Mouse (Mus musculus) 416B (cell line): Measurements from ENCODE around the gene Myl6b.
"Not testable (repeated sequence)": the region's sequence is repeated elsewhere in the genome, so short reads cannot be mapped to it uniquely, and the experiment has no call there.

Experiments
- DNase-seq: peaks from one replicate; pipeline ENCODE4 v3.0.0; 2011; ENCODE audit warnings: low read depth

Gene Myl6b

DNA sequence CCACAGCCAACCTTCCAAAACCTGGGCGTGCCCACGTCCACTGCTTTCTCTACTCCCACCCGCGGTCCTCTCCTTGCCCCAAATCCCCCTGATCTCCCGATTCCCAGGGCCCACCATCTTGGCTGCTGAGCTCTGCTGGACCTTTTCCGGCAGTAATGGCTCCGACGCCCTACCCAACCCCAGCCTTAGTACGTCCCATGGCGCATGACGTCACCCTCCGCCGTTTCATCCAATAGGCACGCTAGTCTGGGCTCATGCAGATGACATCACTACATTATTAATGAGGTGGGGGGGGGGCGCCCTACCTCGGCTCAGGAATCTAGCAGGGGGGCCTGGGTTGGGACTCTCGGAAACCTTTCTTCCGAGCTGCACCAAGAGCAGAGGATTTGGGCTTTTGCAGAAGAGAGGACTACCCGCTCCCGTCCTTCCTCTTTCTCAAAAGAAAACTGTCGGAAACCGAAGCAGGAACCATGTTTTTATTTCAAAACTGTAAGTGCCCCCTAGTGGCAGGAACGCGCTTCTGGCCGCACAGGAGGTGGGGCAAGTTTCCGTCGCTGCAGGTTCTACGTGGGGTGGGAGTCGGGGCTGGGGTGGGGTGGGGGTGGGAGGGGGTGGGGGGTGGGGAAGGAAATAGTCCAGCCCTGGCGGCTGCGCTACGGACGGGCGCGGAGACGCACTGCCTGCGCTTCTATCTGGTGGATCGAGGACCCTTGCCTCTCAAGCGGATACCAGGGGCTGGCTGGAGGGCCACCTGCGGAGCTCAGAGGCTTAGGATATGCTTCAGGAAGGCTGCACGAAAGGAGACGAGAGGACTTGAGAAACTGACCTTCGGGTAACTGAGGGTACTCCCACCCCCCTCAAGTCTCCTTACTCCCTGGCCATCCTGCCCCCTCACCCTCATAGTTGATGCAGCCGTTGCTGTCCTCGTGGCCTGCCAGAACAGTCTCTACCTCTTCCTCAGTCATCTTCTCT is 4.5 kb downstream of the Myl6b start, which contains the start of gene Myl6:
TSS of gene Myl6 (minus strand) at position 451 of the 972 bp plus-strand sequence.
- DNase-seq: peak; percentile 99

DNA sequence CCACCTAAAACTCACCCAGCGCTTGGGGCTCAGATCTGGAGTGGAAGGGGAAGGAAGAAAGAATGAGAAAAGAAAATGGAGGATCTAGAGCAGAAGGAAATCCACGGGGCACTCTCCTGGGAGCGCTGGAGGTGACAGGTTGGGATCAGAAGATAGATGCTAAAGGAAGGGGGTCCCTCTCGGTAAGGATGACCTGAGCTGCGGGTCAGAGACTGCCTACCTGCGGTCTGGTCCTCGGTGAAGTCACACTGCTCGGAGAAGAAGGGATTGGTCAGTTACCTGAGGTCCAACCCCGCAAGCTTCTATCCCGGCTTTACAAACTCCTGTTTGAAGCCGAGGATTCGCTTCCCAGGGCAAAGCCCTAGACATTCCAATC is 5.2 kb downstream of the Myl6b start:
- DNase-seq: no peak

DNA sequence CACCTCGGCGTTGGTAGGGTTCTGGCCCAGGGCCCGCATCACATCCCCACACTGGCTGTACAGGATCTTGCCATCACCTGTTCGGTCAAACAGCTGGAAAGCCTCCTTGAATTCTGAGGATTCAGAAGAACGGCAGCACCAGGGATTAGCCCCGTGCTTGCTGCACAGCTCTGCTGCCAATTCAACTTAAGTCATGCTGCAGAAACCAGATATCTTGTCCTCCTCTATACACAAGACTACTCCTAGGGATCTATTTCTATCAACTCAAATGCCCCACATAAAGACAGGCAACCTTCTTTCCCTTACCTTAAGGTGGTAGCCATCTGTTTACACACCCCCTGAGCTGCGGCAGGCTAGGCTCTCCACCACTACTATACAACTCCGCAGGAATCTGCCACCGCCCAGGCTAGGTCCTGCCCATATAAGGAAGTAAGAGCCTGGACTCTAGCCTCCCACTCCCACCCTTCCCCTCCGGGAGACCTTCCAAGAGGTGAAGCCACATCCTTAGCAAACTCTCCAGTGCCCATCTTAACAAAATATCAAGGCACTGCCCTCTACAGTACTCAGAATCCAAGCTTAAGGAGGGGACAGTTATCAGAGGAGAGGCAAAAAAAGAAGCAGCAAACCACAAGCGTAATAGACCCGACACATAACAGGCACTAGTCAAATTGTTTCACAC is 5.7 kb downstream of the Myl6b start:
- DNase-seq: peak; percentile 85

DNA sequence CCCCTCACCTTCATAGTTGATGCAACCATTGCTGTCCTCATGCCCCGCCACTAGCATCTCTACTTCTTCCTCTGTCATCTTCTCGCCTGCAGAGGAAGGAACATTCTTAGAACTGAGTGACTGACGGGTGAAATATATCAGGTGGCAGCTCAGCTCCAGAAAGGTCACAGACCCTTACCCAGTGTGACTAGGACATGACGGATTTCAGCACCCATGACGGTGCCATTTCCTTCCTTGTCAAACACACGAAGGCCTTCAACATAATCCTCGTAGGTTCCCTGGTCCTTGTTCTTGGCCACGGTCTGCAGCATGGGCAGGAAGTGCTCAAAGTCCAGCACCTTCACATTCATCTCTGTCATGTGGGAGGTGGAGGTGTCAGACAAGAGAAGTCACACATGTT is 6.4 kb downstream of the Myl6b start:
- DNase-seq: not testable (repeated sequence)

DNA sequence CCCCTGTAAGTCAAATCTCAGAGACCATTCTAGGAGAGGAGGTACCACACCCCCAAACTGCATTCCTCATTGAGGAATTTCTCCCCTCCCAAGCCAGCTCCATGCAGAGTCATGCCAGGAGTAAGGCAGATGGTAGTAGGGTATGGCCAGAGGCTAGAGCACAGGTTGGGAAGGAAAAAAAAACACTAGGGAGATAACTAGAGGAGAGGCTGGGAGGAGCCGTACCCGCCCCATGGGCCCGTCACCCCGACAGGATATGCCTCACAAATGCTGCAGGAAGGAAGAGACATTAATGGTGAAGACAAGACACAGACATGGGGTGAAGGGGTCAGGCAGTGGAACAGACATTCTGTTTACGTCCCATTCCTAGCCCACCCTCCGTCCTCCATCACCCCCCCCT is 7.0 kb downstream of the Myl6b start:
- DNase-seq: peak; percentile 44

DNA sequence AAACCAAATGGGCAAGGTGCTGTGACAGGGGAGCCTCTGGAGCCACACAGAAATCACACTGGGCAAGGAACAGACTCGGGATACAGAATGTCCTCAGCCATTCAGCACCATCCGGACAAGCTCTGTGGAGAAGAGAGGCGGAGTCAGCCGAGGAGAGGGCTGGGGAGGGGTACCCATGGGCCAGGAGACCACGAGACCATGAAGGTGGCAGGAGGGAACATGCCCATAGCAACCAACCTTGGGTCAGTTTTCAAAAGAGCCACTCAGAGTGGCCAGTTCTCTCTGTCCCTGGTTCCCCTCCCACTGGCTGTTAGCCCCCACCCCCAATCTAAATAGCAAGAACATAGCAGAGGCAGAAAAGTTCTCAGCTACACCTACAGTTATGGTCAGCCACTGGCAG is 7.6 kb downstream of the Myl6b start:
- no peak for DNase-seq

DNA sequence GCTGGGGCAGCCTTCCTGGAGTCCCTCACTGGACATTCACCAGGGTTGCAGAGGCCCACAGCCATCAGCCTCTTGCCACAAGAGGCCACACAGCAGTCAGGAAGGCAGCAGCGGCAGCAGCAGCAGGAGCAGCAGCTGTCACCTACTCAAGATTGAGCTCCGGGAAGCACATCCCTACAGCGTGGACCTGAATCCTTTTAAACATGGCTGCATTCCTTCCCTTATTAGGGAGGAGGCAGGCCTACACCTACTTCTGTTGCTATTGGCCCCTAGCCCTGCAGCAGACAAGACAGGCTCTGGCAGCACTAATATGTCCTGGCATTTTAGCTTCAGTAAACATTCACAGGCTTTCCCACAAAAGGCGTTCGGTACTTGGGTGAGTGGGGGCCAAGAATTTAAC is 8.3 kb downstream of the Myl6b start:
- no peak for DNase-seq

DNA sequence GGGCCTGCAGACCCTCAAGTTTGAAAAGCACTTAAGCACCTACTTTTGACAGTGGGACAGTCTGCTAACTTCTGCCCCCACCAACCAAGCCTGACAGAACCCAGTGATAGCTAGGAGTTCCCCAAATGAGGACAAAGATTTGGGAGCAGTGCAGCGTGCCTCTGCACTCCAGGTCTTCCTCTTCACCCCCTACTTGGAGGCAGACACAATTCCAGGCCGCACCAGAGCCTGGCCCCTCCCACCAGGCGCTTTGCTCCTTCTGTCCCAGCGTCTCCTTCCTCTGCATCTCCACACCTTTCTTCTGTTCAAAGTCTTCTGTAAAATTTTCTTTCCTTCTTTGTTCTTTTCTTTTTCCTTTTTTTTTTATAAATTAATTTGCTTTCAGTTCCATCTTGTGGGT is 8.7 kb downstream of the Myl6b start:
- DNase-seq: no peak

DNA sequence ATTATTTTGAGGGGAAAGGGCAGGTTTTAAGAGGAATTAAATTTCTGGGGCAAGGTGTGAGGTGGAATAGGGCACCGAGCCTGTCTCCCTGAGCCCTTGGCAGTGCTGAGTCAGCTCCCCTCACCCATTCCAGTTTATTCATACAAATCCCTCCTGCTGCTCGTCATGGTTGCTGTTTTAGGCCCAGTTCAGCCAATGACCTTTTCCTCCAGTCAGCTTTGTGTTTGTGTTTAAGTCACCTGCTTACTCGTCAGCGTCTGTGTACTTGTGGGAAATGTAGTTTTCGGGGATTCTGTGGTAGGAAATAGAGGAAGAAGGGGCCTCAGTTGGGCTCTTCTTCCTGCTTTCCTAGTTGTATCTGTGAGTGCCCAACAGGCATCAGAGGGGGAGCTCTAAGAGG is 9.1 kb downstream of the Myl6b start:
- DNase-seq: peak; percentile 51

DNA sequence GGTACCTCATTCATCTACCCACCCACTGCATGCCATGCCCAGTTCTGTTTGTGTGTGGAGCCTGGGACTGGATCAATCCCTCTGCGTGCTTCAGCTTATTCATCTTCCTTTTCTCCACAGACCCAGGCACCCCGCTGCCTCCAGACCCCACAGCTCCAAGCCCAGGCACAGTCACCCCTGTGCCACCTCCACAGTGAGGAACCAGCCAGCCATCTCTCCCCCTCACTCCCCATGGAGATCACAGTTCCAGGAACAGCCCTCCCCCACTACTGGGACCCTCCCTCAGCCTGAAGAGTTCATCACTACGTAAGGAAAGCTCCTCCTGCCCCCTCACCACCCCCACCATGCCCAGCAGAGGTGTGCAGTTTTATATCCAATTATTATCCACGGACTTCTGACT is 9.7 kb downstream of the Myl6b start:
- no peak for DNase-seq

DNA sequence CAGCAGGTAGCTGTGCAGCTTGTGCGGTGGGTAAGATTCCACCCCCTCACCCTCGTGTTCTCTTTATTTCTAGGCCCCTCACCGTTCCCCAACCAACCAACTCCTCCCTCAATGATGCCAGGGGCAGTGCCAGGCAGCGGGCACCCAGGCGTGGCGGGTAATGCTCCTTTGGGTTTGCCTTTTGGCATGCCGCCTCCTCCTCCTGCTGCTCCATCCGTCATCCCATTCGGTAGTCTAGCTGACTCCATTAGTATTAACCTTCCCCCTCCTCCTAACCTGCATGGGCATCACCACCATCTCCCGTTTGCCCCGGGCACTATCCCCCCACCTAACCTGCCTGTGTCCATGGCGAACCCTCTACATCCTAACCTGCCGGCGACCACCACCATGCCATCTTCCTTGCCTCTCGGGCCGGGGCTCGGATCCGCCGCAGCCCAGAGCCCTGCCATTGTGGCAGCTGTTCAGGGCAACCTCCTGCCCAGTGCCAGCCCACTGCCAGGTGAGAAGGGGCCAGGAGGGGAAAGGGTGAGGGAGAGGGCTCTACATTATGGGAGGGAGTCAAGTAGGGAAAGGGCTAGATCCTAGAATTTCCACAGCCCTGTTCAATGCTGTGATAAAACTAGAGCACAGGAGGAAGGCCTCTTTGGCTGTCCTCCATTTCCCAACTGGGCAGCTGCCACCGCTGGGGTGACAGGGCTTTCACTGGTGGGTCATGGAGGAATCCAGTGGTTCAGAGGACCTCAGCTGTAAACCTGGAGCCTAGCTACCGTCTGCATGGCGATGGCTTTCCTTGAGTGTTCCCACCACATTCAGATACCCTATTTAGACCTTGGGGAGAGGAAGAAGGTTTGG is 10.4 kb downstream of the Myl6b start:
- DNase-seq: no peak

DNA sequence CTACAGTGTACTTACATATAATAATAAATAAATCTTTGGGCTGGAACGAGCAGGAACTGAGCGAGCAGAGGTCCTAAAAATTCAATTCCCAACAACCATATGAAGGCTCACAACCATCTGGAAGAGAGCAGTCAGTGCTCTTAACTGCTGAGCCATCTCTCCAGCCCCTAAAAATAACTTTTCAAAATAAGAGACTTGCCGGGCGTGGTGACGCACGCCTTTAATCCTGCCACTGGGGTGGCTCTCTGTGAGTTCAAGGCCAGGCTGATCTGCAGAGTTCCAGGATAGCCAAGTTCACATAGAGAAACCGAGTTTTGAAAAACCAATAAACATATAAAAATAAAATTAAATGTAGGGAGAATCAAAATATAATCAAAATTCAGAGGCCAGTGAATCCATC is 12.1 kb downstream of the Myl6b start:
- DNase-seq: no peak

DNA sequence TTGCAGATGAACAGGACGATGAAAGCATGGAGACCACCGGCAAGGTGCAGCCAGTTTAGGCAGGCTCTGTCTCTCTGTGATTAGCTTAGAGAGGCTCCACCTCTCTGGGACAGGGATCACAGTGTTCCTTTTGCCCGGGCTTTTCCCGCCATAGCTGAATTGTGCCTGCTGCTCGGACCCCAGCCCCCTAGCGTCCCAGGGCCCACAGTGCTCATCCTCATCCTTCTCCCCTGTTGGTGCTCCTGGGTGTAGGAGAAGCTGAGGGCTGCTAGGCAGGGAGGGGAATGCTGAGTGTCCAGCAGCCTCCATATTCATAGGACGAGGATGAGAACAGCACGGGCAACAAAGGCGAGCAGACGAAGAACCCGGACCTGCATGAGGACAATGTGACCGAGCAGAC is 24.1 kb downstream of the Myl6b start:
- DNase-seq: no peak

DNA sequence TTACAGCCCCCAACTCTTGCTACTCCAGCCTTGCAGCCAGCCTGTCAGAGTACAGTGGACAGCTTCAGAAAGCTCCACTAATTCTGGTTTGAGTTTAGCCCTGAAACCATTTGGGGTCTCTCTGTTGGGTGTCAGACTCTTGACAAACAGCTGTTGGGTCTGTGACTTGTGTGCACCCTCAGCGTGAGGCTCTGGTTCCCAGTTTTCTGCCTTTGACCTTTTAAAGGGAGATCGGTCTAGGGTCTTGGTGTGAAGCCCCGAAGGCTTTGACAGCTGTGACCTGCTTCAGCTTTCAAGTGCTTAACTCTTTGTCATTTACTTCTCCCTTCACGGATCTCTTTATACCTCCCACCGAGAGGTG is 38.2 kb downstream of the Myl6b start:
- no peak for DNase-seq

DNA sequence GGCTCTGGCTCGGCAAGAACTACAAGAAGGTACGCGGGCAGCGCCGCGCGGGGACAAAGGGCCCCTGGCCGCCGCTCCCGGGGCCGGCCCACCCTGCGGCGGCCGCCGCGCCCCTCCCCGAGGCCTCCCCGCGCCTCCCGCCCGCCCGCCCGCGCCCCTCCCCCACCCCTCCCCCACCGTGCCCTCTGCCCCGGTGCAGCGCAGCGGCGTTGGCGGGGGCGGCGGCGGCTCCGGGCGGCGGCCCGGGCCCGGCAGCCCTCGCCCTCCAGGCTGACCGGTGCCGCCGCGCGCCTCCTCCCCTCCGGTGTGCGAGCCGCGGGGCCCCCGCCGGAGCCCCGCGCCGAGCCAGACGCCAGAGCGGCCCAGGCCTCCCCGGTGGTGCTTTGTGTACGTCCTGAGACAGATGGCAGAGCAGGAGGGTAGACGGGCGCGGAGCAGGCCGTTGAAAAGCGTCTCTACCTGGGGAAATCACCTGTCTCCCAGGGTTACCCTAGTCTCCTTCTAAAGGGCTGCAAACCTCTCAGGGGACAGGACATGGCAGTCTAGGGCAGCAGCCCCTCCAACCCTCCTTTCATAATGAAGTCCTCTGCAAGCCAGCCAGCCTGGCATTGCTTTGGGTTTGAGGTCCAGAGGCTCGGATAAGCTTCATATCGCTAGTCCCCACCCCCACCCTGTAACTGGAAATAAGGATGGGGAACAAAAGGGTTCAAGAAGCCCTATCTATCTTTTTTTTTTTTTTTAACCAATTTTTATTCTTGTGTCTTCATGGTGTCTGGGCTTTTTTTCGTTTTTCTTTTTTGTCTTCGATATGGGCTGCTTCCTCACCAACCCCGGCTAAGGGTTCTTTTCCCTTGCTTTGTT is 38.8 kb downstream of the Myl6b start:
- peak; percentile 48 for DNase-seq

DNA sequence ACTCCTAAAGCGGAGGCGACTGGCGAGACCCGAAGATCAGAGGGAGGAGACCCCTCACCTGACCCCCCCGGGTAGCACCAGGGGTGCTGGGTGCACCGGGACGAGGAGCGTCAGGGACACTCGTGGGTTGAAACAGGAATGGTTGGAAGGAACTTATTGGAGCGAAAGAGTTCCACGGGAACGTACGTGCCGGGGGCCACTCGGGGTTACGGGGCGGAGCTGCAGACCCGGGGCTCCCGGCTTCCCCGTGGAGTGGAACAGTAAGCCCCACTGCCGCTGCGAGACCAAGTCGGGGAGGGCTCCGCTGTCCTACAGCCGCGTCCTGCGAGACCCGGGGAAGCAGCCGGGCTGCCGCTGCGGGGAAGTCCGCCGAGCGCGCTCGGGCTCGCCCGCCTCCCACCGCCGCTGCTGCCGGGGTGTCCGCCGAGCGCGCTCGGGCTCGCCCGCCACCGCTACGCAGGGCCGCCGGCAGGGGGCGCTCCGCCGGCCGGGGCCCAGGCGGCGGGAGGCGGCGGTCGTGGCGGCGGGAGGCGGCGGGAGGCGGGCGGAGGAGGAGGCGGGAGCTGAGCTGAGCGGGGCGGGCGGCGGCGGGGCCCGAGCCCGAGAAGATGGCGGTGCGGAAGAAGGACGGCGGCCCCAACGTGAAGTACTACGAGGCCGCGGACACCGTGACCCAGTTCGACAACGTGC is 39.6 kb downstream of the Myl6b start, which contains the start of gene Smarcc2:
TSS of gene Smarcc2 (plus strand) at position 530 of the 690 bp plus-strand sequence.
- peak; percentile 63 for DNase-seq

DNA sequence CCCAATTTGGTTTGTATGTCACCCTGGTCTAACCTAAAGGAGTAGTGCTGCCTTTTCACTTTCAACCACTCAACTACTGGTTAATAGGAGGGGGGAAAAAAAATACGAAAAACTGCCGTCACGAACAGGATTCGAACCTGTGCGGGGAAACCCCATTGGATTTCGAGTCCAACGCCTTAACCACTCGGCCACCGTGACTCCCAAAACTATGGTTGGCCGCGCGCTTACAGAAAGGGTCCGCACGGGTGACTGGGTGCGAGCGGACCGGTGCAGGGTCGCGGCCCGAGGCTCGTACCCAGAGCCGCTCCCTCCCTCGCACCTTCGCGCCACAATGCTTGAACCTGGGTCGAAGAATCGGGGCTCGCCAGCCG is 40.2 kb downstream of the Myl6b start:
- peak; percentile 90 for DNase-seq

DNA sequence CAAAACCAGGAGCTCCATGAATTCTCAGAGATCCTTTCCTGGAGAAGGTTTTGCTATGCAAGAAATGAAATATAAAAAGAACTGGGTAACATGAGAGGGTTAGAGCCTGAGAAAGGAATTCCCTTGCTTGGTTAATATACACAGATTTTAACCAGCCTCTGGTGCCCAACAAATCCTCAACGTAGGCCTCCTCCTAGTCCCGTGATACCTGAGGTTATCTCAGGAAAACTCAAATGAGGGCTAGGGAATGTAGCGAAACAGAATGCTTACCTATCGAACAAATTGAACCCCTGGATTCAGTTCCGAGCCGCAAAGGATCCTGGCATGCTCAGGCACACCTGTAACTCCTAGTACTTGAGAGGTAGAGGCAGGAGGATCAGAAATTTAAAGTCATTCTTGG is 40.8 kb downstream of the Myl6b start:
- no peak for DNase-seq

DNA sequence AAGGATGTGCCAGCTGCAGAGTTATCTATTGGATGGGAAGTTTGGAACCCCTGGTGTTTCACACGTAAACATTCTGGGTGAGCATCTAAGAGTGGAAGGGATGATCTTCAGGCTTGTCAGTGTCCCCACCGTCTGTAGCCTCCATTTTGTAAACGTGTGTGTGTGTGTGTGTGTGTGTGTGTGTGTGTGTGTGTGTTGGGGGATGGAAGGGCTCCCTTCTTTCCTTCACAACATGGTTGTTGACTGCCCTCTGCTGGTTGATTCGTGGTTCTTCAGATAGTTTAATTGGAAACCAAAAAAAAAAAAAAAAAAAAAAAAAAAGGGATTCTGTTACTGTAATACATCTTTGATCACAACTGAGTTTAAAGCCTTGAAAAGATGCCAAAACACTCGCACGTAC is 43.2 kb downstream of the Myl6b start:
- peak; percentile 93 for DNase-seq

DNA sequence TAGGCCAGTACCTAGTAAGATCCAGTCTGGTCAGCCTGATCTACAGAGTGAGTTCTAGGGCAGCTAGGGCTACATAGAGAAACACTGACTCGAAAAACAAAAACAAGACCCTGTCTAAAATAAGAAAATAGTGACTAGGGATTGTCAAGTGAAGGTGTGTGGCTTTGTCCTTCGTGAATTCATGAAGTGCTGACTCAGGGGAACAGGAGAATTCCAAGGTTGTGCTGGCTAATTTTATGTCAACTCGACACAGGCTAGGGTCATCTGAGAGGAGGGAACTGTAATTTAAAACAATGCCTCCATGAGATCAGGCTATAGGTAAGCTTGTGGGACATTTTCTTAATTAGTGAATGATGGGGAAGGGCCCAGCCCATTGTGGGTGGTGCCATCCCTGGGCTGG is 44.0 kb downstream of the Myl6b start:
- DNase-seq: no peak

DNA sequence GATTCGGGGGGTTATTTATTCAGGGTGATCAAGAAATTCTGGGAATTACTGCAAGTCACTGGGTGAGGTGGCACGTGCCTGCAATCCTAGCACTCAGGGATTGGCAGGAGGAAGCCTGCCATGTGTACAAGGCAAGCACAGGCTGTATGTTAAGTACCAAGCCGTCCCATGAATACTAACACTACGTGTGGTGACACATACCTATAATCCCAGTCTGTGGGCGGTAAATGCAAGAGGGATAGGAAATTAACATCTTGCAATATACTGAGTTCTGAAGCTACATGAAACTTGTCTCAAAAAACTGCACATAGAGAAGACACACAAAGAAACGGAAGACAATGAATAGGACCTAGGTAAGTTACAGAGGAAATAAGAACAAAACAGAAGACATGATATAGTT is 47.5 kb downstream of the Myl6b start:
- DNase-seq: no peak
